Mouse (Mus musculus) monocyte, adult 5-6 weeks (primary cell): ENCODE measurements around the gene Ip6k1. TPM values are rescaled to one million over a fixed set of nuclear protein-coding genes. Genes with fewer than 3 reads are reported as not detected.

Source experiments
- ATAC-seq: fragments of 153-309, 156-312 bp; replicated peaks from 2 replicates; pipeline ENCODE4 v1.8.0; 2017; ENCODE audit warnings: mild to moderate bottlenecking; ENCODE audit not compliant: low TSS enrichment, insufficient number of reproducible peaks, severe bottlenecking, poor library complexity, low FRiP score
- total RNA-seq: library from RNA; stranded (forward); fragments of 200-1000, 200-491, 200-594 nt; gene quantifications from 3 replicates; pipeline ENCODE4 v1.2.3, GENCODE M21; 2017

The Ip6k1 gene
- total RNA-seq, 1 experiment from 2014 or later, result 47.0 TPM

DNA sequence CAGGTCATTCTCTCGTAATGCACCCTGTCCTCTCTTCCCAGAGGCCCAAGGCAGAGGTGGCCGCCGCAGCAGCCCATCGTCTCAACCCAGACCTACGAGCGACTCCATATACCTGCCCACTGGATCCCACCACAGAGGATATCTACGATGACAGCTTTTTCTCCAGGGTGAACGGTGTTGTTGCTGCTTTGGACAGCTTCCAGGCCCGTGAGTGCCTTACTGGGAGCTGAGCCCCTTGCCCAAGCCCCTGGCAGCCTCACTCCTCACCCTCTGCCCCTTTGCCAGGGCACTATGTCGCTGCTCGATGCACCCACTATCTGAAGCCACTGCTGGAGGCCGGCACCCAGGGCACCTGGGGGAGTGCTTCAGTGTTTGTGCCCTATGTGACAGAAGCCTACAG lies 23.5 kb upstream of the Ip6k1 start:
- no peak for ATAC-seq

DNA sequence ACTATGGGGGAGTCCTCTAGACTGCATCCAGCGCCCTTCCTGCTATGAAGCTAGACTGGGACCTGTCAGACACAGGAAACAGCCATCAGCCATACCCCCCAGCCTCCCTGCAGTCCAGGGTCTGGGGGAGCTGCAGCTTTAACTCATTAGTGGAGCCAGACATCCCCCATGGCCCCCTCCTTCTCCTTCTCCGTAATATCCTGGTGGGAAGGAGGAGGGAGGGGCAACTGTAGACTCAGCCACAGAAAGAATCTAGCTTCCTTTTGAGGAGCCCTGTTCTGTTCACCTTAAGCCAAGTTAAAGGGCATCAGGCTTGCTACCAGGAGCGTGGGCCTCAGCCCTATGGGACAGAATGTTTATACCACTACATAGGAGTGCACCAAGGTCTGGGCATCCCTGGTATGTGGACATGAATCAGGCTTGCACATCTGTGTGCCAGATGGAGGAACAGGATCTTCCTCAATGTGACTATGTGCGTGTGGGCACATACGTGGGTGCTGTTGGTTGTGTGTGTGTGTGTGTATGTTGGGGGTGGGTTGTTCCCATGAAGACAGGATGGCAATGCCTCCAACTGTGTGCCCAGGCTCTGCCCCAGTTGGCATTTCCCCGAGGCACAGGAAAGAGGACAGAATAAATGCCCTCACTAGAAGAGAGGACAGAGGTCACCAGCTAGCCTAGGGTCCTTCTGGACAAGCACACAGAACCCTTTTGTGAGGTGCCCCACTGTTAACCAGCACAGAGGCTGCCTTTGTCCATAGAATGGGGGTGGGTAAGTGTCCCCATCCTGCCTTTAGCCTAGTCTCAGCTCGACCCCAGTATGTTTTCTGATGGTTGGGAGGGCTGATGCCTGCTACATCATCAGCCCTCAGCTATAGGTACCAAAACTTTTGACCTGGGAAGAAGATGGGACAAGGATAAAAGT lies 20.4 kb upstream of the Ip6k1 start:
- no peak for ATAC-seq

DNA sequence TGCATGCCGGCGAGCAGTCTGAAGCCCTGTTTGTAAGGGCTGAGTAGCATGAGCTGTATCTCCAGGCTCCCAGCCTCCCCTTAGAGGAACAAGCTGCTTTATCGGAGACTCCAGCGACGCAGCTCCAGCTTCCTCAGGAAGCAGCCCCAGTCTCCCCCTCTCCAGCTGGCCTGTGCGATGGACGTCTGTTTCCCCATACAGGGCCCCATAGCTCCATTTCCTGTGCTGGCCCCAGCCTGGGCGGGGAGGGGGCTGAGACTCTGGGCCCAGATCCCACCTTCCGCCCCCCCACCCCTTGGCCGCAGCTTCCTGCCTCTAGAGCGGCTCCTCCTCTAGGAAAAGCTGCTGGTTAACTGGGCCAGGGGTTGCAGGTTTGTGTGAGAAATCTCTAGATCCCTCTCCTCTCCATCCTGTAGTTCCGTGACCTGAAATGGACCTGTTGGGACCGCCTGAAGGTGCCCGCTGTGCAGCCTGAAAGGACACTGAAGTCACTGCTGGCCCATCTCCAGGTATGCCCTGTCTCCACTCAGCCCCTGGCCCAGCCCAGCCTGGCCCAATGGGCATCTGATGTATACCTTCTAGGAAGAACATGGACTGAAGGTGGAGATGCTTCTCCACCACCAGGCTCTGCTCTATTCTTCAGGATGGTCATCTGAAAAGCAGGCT lies 19.5 kb upstream of the Ip6k1 start, which contains the start of gene Gm20661:
Gene Gm20661 (plus strand): TSS at position 378 of the 666 bp plus-strand sequence.
- ATAC-seq, result 0 out of 2 replicates have a peak, but pooled peaks have one; percentile 28

DNA sequence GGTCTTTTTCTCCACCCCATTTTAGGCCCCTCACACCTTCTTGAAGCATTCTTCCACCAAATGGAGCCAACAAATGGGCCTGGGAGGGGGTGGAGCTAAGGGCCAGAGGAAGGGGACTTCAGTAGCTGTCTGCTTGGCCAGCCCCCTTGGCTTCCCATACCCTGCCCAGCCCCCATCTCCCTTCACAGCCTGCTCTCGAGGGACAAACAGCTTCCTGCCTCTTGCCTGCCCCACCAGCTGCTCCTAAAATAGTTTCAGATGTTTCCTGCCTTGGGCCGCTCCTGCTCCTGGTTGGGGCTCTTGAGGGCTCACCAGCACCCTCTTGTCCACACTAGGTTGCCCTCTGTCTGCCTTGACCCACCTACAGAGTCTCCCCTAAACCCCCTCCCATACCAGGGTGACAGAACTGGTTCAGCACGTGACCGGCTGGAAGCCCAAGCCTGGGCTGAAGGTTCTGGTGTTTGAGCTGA lies 18.8 kb upstream of the Ip6k1 start:
- no peak for ATAC-seq

DNA sequence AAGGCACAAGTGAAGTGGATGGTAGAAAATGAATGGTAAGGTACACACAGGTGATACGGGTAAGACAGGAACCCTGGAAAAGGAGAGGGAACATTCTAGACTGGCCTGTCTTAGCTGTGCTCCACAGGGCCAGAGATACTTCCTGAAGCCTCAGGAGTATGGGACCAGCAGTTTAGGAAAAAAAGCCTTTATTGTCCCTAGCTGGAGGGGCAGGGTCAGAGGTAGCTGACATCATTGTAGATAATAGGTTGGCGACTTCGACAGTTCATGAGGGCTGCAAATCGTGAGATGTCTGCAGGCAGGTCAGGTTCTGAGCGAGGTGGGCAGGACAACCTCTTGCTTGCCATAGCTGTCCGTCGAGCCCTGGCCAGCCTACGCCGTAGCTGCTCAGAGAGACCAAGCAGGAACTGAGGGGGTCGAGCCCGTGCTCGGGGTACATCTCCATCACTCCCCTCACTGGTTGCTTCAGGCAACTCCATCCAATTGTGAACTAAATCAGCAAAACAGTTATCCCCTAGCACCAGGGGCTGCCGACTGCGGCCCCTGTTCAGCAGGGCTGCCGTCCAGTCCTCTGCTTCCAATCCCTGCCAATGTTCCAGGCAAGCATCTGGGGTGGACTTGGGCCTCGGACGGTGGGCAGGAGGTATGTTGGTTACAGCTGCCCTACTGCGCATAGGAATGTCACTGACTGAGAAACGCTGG lies 18.1 kb upstream of the Ip6k1 start:
- ATAC-seq, result no peak

DNA sequence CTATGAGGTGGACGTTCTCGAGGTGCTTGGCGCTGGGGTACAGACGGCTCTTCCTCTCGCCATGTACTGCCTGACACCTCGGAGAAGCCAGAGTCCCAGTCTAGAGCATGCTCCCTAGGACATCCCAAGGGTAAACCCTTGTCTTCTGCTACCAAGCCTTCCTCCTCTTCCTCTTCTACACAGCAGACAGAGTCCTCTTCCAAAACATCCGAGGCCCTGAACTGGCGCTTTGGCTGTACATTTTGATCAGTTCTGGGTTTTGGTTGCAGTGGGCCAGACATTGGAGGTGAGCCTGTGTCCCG lies 17.6 kb upstream of the Ip6k1 start:
- no peak for ATAC-seq

DNA sequence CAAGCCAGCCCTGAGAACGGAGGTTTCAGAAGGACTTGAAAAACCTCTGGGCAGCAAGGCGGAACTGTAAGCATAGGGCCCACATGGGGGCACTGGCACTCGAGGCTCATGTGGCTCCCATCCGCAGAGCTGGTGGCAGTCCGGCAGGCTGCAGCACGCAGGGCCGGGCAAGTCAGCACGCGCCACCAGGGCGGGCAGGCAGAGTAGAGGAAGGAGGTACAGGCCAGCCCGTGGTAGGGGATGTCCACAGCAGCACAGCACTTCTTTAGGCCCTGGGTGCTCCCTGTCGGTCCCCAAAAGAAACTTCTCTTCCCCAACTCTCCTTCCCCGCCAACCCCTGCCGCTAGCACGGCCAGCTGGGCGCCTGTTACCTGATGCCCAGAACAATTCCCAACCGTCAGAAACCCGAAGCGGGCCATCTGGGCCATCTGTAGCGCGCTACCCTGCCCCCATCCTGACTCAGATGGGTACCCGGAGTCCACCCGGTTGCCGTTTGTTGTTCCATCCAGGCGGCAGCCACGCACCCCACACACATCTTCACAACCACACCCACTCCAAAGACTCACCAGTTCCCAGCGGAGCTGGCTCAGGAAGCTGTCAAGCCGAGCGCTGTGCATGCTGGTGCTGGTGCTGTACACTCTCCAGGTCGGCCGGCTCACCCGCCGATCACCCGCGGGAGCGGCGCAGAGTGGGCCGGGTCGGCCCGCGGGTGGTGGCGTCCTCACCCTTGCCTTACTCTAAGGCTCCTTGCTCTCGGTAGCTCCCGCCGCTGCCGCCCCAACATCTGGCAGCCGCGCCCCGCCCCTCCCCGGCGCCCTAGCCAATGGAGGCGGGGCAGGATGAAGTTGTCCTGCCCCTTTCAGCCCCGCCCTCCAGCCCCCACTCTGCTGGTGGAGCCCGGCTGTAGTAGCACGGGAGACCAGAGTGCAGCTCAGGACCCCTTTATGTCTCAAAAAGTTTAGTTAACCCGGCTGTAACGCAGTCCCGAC lies 16.9 kb upstream of the Ip6k1 start, which contains the start of gene Inka1:
Gene Inka1 (minus strand): TSS at position 749 of the 989 bp plus-strand sequence.
- ATAC-seq, result peak; percentile 60

DNA sequence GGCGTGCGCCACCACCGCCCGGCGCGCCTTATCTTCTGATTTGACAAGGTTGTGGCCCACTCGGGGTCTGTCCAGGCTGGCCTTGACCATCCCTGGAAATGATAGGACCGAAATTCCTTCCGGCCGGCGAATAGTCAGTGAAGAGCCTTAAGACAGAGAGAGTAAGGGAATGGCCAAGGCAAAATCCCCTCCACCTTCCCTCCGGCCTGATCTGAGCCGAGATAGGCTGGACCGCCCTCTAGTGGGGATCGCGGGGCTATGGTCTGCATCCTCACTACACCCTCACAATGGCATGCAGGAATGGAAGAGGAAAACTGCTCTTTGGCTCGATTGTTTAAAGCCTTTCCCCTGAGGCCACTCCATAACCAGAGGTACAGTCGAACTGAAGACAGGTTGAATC lies 15.9 kb upstream of the Ip6k1 start:
- ATAC-seq, result peak; percentile 64

DNA sequence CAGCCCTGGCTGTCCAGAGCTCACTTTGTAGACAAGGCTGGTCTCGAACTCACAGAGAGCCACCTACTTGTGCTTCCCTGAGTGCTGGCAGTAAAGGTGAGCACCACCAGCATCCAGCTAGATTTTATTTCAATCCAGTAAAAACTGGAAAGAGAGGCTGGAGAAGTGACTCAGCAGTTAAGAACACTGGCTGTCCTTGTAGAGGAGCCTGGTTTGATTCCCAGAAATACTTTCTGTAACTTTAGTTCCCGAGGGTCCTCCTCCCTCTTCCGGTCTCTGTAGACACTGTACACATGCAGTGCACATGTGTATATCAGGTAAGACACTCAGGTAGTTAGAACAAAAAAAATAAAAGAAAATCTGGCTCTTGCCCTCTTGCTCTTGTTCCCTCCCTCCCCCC lies 14.4 kb upstream of the Ip6k1 start:
- no peak for ATAC-seq

DNA sequence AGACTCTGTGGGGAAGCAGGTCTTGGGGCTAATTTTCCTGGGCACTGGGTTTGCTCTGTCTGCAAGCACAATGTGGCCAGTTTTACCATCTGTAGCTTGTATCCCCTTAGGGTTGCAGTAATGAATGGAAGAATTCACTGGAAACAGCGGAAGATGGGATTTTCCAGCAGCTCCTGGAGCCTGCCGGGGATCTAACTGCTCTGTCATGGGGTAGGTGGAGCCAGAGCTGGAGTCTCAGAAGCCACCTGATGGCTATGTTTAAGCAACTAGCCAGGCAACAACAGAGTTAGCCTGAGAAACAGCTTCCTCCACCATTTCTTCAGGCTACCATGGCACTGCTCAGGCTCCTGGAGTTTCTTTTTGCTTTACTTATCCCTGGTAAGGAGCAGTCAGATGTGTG lies 10.1 kb upstream of the Ip6k1 start, which contains the start of gene Cdhr4:
Gene Cdhr4 (plus strand): TSS at position 301 of the 400 bp plus-strand sequence.
- ATAC-seq, result no peak

DNA sequence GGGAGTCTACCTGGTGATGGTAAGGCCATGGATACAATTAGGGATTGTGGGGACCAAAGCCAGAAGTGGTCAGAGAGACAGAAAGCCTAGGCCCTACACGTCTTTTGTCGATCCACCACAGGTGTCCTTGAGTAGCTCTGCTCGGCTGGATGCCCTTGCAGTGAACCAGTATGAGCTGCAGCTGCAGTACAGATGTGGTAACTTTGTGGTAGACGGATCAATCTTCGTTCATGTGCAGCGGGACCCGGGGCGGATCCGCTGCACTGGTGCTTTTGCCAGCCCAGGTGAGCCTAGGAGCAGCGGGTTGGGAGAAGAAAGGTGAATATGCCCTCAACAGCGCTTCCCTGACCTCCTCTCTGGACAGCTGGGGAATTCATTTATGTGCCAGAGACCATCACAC lies 9.3 kb upstream of the Ip6k1 start:
- ATAC-seq, result no peak

DNA sequence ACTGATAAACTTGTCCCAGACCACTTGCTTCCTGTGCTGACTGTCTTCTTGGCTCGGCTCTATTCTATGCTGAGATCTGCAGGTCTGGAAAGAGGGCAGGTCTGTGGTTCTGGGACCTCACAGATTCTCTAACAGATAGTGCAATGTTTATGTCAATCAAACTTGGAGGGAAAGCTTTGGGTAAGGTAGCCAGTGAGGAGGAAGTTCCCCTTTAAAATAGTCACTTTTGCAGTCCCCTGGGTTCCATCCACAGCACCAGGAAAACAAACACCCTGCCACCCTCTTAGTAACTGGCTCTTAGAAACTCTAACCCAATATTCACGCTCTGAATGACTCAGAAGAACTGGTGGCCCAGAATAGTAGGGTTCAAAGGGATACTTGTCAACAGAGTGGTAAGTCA lies 7.8 kb upstream of the Ip6k1 start:
- ATAC-seq, result no peak

DNA sequence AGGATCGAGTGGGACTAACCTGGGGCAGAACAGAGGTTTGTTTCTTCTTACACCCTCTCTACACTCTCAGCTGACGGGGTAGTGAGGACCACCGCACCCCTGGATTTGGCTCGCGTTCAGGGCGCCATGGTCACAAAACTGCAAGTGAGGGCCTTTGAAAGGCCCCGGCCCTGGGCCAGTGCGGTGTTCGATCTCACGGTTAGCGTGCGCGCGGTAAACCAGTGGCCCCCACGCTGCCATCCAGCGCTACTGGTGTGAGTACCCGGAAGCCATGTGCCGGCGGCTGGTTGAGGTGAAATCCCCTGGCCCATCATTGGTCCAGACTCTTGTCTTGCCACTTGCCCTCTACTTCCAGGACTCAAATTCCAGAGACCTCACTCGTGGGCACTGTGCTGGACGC lies 6.8 kb upstream of the Ip6k1 start:
- ATAC-seq, result no peak

DNA sequence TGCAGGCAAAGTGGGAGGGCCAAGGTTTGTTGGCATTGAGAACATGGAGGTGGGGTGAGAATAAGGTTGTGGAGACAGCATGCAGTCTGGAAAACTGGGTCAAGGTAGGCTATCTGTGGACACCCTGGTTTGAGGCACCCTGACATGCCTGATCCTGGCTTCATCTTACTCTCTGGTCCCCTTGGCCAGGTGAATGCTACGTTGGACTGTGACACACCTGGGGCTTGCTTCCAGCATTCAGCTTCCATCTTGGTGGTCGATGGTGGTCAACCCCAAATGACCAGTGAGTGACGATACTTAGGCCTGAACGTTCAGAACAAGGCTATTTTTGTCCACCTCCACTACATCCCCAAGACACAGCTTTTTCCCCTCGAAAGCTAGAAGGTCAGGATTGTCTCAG lies 6.3 kb upstream of the Ip6k1 start, which contains the start of gene Gm20662:
Gene Gm20662 (plus strand): TSS at position 301 of the 400 bp plus-strand sequence.
- ATAC-seq, result no peak

DNA sequence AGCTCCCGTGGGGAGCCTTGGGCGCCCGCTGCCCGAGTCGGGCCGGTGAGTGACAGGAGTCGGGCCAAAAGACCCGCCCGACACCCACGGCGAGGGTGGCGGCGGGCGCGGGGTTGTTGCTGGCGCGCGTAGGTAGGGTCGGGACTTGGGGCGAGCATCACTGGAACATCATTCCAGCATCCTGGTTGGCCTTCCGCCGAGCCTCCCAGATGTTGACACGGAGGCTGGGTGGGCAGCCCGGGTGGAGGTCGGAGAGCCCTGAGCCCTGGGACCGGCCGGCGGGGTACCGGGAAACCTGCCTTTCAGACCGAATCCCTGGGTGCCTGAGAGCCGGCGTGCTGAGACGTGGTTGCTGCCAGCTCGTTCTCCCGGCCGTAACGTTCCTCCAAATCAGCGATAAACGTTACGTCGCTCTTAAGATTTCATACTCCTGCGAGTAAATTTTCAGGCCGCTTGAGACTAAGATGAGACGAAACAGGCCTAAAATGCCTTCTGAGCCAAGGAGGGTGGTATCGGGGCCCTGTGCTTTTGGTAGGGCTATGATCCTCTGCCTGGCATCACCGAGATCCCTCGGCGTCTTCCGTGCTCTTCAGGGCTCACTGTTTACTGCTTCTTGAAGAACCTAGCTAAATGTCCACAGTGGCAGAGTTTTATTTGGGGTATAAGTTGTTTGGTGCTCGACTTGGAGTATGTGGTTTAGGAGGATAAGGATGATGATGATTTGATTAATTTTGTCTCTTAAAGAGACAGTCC lies 653 bp downstream of the Ip6k1 start:
- no peak for ATAC-seq

DNA sequence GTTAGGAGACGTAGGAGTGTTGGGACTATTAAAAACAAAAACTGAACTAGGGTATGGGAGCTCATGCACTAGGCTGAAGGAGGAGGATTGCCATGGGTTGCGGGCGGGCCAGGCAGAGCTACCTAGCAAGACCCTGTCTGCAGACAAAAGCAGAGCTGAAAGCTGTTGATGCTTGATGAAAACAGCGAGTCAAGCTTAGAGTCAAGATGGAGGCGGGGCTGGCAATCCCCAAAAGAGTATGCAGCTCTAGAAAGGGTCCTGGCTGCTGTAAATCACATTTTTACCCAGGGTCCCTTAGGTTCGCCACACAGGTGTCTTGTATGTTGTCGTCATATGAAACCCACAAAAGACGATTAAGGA lies 1.2 kb downstream of the Ip6k1 start:
- ATAC-seq, result no peak

DNA sequence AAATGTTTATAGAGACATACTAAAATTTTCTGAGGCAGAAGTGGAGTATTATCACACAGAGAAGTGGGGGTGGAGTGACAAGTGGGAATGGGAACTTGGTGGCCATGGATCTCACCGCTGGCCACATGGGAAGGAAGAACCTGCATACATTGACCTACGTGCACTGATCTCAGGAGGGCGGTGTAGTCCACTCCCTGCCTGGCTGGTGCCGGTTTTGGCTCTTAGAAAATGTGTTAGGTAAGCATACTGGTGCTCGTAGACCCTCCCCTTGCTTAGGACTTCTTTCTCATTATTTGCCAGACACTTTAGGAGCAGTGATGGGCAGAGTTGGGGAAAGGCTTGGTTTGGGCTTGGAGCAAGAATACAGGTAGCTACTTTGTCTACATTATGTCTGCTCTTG lies 5.7 kb downstream of the Ip6k1 start:
- no peak for ATAC-seq

DNA sequence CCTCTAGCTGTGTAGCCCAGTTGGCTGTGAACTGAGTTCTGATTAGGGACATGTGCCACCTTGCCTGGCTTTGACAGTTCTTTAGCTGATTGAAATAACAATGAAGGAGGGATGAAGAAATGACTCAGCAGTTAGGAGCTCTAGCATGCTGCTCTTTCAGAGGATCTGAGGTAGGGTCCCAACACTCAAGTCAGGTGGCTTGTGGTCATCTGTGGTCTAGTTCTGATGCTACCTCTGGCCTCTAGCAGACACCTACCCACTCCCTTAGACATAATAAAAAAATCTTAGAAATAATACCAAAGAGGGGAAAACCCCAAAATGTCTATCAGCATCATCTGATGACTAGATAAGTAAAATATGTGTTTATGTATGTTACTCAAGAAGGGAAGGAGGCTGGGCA lies 8.1 kb downstream of the Ip6k1 start:
- ATAC-seq, result no peak
